Mouse (Mus musculus) left cerebral cortex, adult 2 months (tissue): ENCODE data around the gene Adamtsl5. TPM values are rescaled to one million over a fixed set of nuclear protein-coding genes. Genes with fewer than 3 reads are reported as not detected.
A peak's percentile ranks its signal among the peaks of the same experiment; 100 is the strongest.

Source experiments
- DNase-seq, 2 experiments: peaks; one replicate each; pipeline ENCODE4 v3.0.0; 2021 to 2022; ENCODE audit warnings: low spot score in 2 of 2, mixed read lengths in 1 of 2; ENCODE audit errors: extremely low spot score in 1 of 2
- H3K27ac ChIP-seq: fragments of 200-600 bp; 2 replicates; pipeline ENCODE4 v1.8.1; 2022
- H3K4me3 ChIP-seq: fragments of 200-600 bp; 2 replicates; pipeline ENCODE4 v1.8.1; 2022
- CTCF ChIP-seq: fragments of 200-600 bp; IDR thresholded peaks from 2 replicates; pipeline ENCODE4 v1.8.1; 2022; ENCODE audit warnings: antibody characterized with exemption, mild to moderate bottlenecking, moderate library complexity
- intact Hi-C: fragments of 180-260 bp; cut with DNase I; formaldehyde crosslinking; loops from one replicate; pipeline ENCODE4 v1.15.1; 2025
- total RNA-seq, 2 experiments: library from RNA; stranded (reverse); gene quantifications; 2 replicates each; pipeline ENCODE4 v1.2.3; 2021

Gene Adamtsl5
- total RNA-seq, 2 experiments from 2014 or later = 7.9 to 11.1 TPM

GRCm38 (mm10) chr10:80312586-80313504 lies 35.4 kb downstream of the Adamtsl5 start:
- TF ChIP-seq CTCF = no peak
- peak in 1 of 2 experiments; percentile 24 for DNase-seq
- intact Hi-C loops = no loop called here
- Histone ChIP-seq H3K27ac (no peak overlapping the region; the same call in 1 of the 2 replicates), H3K4me3 (no peak overlapping the region)

- no peak overlapping the region for H3K27ac ChIP-seq
- no peak for TF ChIP-seq CTCF
- DNase-seq = no peak
- intact Hi-C loops = no loop called here
- H3K4me3 ChIP-seq = no peak overlapping the region
Observed at GRCm38 (mm10) chr10:80311560-80311959, 36.7 kb downstream of the Adamtsl5 start.

DNA sequence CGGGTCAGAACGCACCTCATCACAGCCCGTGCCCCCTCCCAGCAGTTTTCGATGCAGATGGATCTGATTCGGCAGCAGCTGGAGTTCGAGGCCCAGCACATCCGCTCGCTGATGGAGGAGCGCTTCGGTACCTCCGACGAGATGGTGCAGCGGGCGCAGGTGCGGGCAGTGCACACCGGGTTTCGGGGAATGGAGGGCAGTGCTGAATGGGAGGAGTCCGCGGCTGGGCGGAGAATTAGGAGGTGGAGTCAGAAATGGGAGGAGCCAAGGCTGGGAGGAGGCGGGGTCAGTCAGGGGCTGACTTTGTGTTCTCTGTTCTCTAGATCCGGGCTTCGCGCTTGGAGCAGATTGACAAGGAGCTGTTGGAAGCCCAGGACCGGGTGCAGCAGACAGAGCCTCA lies 43.4 kb downstream of the Adamtsl5 start:
- no peak for TF ChIP-seq CTCF
- no peak overlapping the region for H3K4me3 ChIP-seq
- DNase-seq = no peak
- intact Hi-C loops = no loop called here
- H3K27ac ChIP-seq = no peak overlapping the region

- Histone ChIP-seq H3K27ac (no peak overlapping the region), H3K4me3 (no peak overlapping the region)
- DNase-seq = no peak
- intact Hi-C loops = no loop called here
- no peak for TF ChIP-seq CTCF
Observed at GRCm38 (mm10) chr10:80304458-80304857, 43.8 kb downstream of the Adamtsl5 start.

- intact Hi-C loops = no loop called here
- no peak for TF ChIP-seq CTCF
- Histone ChIP-seq H3K4me3 (no peak overlapping the region), H3K27ac (peak overlapping the region; percentile 72)
- peak in 1 of 2 experiments; percentile 30 for DNase-seq
Observed at GRCm38 (mm10) chr10:80302471-80302881, 45.7 kb downstream of the Adamtsl5 start.

- peak overlapping the region; percentile 78; the same call in 1 of the 2 replicates for H3K4me3 ChIP-seq
- intact Hi-C loops = no loop called here
- no peak for TF ChIP-seq CTCF
- peak overlapping the region; percentile 72 for H3K27ac ChIP-seq
- DNase-seq = no peak
Observed at GRCm38 (mm10) chr10:80302082-80302355, 46.2 kb downstream of the Adamtsl5 start.

GRCm38 (mm10) chr10:80301256-80302081 lies 46.7 kb downstream of the Adamtsl5 start:
- peak overlapping the region; percentile 78 for H3K4me3 ChIP-seq
- TF ChIP-seq CTCF = no peak
- intact Hi-C loops = no loop called here
- peak overlapping the region; percentile 72 for H3K27ac ChIP-seq
- DNase-seq = no peak

GRCm38 (mm10) chr10:80300672-80301181 lies 47.5 kb downstream of the Adamtsl5 start:
- peak in 1 of 2 experiments; percentile 33 for DNase-seq
- TF ChIP-seq CTCF = no peak
- intact Hi-C loops = no loop called here
- H3K27ac ChIP-seq = peak overlapping the region; percentile 94; the same call in 1 of the 2 replicates
- H3K4me3 ChIP-seq = peak overlapping the region; percentile 78

DNA sequence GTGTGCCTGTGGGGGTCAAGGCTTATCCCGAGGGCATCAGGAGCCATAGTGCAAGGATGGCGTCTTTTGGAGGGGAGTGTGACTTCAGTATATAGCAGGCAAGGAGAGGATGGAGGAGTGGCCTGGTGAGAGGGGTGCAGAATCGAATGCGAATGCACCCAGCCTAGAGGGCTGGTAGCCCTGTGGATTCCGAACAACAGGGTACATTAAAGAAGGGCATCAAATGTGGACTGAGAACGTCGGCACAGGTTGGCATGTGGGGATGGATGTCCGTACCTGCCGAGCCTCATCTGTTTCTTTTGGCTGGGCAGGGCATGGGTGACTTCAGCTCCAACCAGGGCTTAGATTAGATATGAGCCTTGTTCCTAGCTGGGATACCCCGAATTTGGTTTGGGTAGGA lies 48.4 kb downstream of the Adamtsl5 start:
- H3K4me3 ChIP-seq = peak overlapping the region; percentile 78
- H3K27ac ChIP-seq = peak overlapping the region; percentile 94
- DNase-seq = no peak
- no peak for TF ChIP-seq CTCF
- intact Hi-C loops = no loop called here

DNA sequence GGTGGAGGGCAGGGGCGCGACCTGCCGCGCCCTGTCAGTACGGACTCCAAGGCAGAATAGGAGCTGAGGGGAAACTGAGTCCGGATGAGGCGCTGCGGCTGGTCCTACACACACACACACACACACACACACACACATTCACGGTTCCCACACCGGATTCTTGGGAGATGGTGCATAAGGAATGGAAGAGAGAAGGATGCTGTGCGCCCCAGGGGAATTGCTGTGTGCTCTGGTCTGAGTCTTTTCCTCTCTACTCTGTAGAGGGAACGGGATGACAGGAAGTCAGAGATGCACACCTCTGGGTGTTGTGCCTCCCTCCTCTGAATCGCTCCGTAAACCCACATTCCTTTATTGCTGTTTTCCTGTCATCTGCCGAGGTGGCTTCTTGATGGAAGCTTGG lies 48.9 kb downstream of the Adamtsl5 start:
- TF ChIP-seq CTCF = no peak
- H3K4me3 ChIP-seq = peak overlapping the region; percentile 78
- intact Hi-C loops = no loop called here
- DNase-seq = no peak
- H3K27ac ChIP-seq = peak overlapping the region; percentile 94

- TF ChIP-seq CTCF = no peak
- H3K27ac ChIP-seq = peak overlapping the region; percentile 94
- peak; percentile 92 to 93 for DNase-seq
- peak overlapping the region; percentile 78 for H3K4me3 ChIP-seq
- intact Hi-C loops = no loop called here
Observed at GRCm38 (mm10) chr10:80298571-80299281, 49.5 kb downstream of the Adamtsl5 start.
